Mouse (Mus musculus) limb, embryonic 11.5 days (tissue): Measurements from ENCODE around the gene Tmem159. TPM values are rescaled to one million over a fixed set of nuclear protein-coding genes. Genes with fewer than 3 reads are reported as not detected.

Experiments
- ATAC-seq: fragments of 200-750 bp; cut with Nextera tagmentation; 2 replicates; pipeline ENCODE4 v1.8.0; 2017; ENCODE audit warnings: low read depth; ENCODE audit not compliant: insufficient number of reproducible peaks, low FRiP score, low TSS enrichment
- DNase-seq: peaks from one replicate; pipeline ENCODE4 v3.0.0-alpha.2; 2015; ENCODE audit warnings: low spot score
- H3K27ac ChIP-seq: fragments of 300-500 bp; sonication (generic); replicated peaks from 2 replicates; pipeline ENCODE4 v1.5.1; 2014; ENCODE audit warnings: low read depth, mild to moderate bottlenecking, low read length
- H3K27me3 ChIP-seq: fragments of 300-500 bp; sonication (generic); 2 replicates; pipeline ENCODE4 v1.6.1; 2014; ENCODE audit warnings: mild to moderate bottlenecking, low read length, mixed read lengths; ENCODE audit not compliant: control insufficient read depth, insufficient read depth
- H3K36me3 ChIP-seq: fragments of 300-500 bp; sonication (generic); 2 replicates; pipeline ENCODE4 v1.6.1; 2014; ENCODE audit warnings: mild to moderate bottlenecking, low read length, moderate library complexity, mixed read lengths; ENCODE audit not compliant: control insufficient read depth, insufficient read depth
- H3K4me1 ChIP-seq: fragments of 300-500 bp; sonication (generic); 2 replicates; pipeline ENCODE4 v1.6.1; 2014; ENCODE audit warnings: low read length, mixed read lengths; ENCODE audit not compliant: control insufficient read depth, insufficient read depth
- H3K4me2 ChIP-seq: fragments of 300-500 bp; sonication (generic); 2 replicates; pipeline ENCODE4 v1.6.1; 2014; ENCODE audit warnings: low read depth, mild to moderate bottlenecking, moderate library complexity; ENCODE audit not compliant: severe bottlenecking
- H3K4me3 ChIP-seq: fragments of 300-500 bp; sonication (generic); 2 replicates; pipeline ENCODE4 v1.5.1; 2014; ENCODE audit warnings: low read depth, low read length
- H3K9ac ChIP-seq: fragments of 300-500 bp; sonication (generic); 2 replicates; pipeline ENCODE4 v1.6.1; 2014; ENCODE audit warnings: mild to moderate bottlenecking, low read length
- H3K9me3 ChIP-seq: fragments of 300-500 bp; sonication (generic); 2 replicates; pipeline ENCODE4 v1.6.1; 2016; ENCODE audit warnings: low read length; ENCODE audit not compliant: control insufficient read depth
- WGBS: fragments of 180-500 bp; shearing (Covaris S2); extraction: QIAGEN DNeasy Blood & Tissue Kit; methylation state at CpG from one replicate; pipeline ENCODE4 v1.1.7; 2014; 5-methylcytosine and 5-hydroxymethylcytosine counted together
- polyA plus RNA-seq: library from polyadenylated mRNA; unstranded; fragments of >200 nt; fragmentation: Nextera tagmentation; extraction: Ambion mirVana; gene quantifications from 2 replicates; pipeline ENCODE4 v1.2.1, GENCODE M21; 2014

The Tmem159 gene
- polyA plus RNA-seq, 1 experiment from 2014 or later: 15.6 TPM

DNA sequence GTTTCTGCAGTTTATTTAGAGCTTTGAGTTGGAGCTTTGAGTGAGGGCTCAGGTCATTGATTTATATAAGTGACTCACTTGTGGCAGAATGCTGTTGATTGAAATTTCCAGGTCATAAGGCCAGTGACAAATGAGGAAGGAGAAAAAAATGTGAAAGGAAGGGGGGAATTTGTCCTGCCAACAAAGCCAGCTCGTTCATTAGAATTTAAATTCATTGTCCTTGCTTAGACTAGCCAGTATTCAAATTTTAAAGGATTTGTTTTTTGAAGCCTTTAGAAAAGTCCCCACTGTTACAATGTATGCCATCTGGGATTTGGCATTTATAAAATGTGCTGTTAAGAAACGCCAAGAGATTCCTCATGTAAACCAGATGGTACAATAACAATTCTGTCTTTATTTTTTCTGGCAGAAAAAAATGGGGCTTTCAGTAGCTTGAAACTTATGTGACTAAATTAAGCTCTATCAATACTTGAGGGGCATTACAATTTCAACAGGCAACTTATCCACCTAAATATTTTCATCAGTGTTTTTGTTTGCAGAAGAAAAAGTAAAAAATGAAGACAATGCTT lies 54.8 kb downstream of the Tmem159 start:
- no peaks in the 10 kb centered on the region; the same call in 1 of the 2 replicates for H3K4me1 ChIP-seq
- no peak overlapping the region for H3K27ac ChIP-seq
- H3K36me3 ChIP-seq: no peaks in the 10 kb centered on the region
- no peak overlapping the region for H3K9ac ChIP-seq
- 15% methylated on average over 2 of the region's 2 CpGs for WGBS
- H3K4me2 ChIP-seq: no peak overlapping the region
- DNase-seq: no peak
- H3K27me3 ChIP-seq: no peaks in the 10 kb centered on the region
- H3K9me3 ChIP-seq: no peaks in the 10 kb centered on the region
- H3K4me3 ChIP-seq: no peak overlapping the region
- no peak for ATAC-seq

DNA sequence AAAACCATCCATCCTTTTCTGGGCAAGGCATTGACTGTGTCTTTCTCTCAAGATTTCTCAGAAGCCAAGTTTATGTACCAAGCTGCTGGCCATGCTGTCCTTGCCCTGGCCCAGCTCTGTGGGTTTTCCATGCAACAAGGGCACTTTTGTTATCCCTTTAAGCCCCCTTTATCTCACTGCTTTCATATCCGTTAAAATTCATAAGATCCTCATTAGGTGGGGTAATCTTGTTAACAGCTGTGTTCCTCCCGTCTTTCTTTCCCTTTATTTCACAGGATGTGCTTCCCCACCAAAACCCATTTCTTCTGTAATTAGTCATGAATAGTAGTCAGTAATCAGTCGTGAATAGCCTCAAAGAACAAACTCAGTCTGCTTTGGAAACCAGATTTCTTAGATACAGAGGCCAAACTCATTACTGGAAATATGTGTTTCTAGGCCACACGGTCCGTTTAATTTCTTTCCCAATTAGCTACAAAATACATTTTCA lies 55.5 kb downstream of the Tmem159 start:
- WGBS: 22% methylated on average over 5 of the region's 5 CpGs
- ATAC-seq (no peak), DNase-seq (no peak)
- Histone ChIP-seq H3K27ac (no peak overlapping the region), H3K4me1 (no peaks in the 10 kb centered on the region; the same call in 1 of the 2 replicates), H3K4me2 (no peak overlapping the region), H3K9ac (no peak overlapping the region), H3K36me3 (no peaks in the 10 kb centered on the region), H3K27me3 (no peaks in the 10 kb centered on the region), H3K9me3 (no peaks in the 10 kb centered on the region), H3K4me3 (no peak overlapping the region)

DNA sequence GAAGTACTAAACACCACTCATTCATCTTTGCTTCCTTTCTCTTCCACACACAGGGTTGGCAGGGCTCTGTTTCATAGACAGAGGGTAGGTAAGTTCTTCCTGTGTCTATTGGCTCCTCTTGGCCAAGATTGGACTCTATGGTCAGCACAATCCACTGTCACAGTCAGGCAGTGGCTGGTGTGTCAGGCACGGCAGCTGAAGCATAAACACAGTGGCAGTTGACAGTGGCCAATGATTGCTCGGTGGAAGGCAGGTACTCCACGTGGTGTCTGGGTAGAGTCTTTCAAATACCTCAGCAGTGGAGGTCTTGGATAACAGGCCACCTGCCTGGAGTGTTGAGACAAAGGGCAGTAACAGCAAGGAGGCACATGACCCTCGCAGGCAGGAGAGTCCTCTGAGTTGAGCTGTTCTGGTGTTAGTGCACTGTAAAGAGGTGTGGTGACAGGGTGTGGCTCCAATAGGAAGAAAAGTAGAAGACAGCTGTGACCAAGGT lies 56.0 kb downstream of the Tmem159 start:
- Histone ChIP-seq H3K27ac (no peak overlapping the region), H3K4me1 (no peaks in the 10 kb centered on the region; the same call in 1 of the 2 replicates), H3K4me3 (no peak overlapping the region), H3K9ac (no peak overlapping the region), H3K9me3 (no peaks in the 10 kb centered on the region), H3K27me3 (no peaks in the 10 kb centered on the region), H3K36me3 (no peaks in the 10 kb centered on the region), H3K4me2 (no peak overlapping the region)
- WGBS: 26% methylated on average over 4 of the region's 4 CpGs
- 0 out of 2 replicates have a peak, but pooled peaks have one; percentile 3 for ATAC-seq
- DNase-seq: no peak

DNA sequence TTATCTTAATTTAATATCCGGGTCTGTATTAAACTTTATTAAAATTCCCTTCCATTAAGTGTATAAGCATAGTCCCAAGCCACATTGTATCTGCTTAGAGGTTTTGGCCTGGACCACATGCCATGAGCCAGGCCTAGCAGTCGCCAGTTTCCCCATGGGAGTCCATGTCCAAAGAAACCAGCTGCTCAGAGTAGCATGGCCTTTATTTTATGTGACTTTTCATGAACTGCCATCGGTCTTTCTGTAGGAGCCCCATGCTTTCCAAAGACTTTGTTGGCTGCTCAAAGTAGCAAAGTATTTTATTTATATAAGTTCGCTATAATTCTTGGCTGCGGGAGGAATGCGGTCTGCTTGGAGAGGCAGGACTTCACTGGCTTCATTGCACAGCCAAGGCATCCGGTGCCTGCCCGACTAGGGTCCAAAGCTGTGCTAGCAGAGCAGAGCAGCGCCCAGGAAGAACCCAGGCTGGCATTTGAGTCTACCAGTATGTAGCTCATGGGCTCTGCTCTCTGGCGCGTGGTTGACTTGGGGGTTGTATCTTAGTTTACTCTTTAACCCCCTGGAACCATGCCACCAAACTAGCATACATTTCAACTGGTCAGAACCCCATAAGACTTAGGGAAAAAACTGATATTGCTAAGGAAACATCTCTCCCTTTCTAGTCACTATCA lies 61.6 kb downstream of the Tmem159 start:
- no peaks in the 10 kb centered on the region for H3K36me3 ChIP-seq
- DNase-seq (no peak), ATAC-seq (no peak)

More for the DNA sequence above, 61.6 kb downstream of the Tmem159 start:
- no peaks in the 10 kb centered on the region for H3K4me1 ChIP-seq
- H3K9me3 ChIP-seq: no peaks in the 10 kb centered on the region
- no peak overlapping the region for H3K4me2 ChIP-seq
- no peaks in the 10 kb centered on the region for H3K27me3 ChIP-seq
- no peak overlapping the region for H3K9ac ChIP-seq
- no peak overlapping the region for H3K27ac ChIP-seq
- no peak overlapping the region for H3K4me3 ChIP-seq
- WGBS: 95% methylated on average over 11 of the region's 11 CpGs

Other genes starting within 250 kb of the Tmem159 start
- 7.1 and 8.5 TPM in 2 replicates for gene Lyrm1, start 206.5 kb upstream of the Tmem159 start, polyA plus RNA-seq
- 8.0 and 9.6 TPM in 2 replicates for gene Dcun1d3, start 206.1 kb upstream of the Tmem159 start, polyA plus RNA-seq
- not detected in 2 replicates for gene Dnah3, start 7.1 kb upstream of the Tmem159 start, polyA plus RNA-seq
- not detected in 2 replicates for gene Zp2, start 42.9 kb downstream of the Tmem159 start, polyA plus RNA-seq
- gene Anks4b, start 71.5 kb downstream of the Tmem159 start, polyA plus RNA-seq: not detected in 2 replicates
- 8.8 and 9.6 TPM in 2 replicates for gene Crym, start 99.8 kb downstream of the Tmem159 start, polyA plus RNA-seq
- gene Abca14, start 101.6 kb downstream of the Tmem159 start, polyA plus RNA-seq: not detected in 2 replicates
- gene Abca15, start 226.3 kb downstream of the Tmem159 start, polyA plus RNA-seq: not detected in 2 replicates